Mouse (Mus musculus): ENCODE data around the gene Umps. TPM values are rescaled to one million over a fixed set of nuclear protein-coding genes. Genes with fewer than 3 reads are reported as not detected.

Umps gene
- polyA plus RNA-seq, 2 experiments = 31.7 to 50.6 TPM

GRCm38 (mm10) chr16:33985372-33985771, 18.5 kb upstream of the Umps start:
- no peak for ATAC-seq (ENCODE audit: low FRiP score, low read depth)
- Histone ChIP-seq H3K9ac (ENCODE audit: low read depth, low read length, severe bottlenecking) (no peak overlapping the region), H3K9me3 (ENCODE audit: control insufficient read depth, low read length) (no peaks in the 10 kb centered on the region), H3K4me2 (replicated peaks; ENCODE audit: low read depth, low read length, severe bottlenecking) (no peak overlapping the region), H3K4me3 (replicated peaks; ENCODE audit: low read length) (no peak overlapping the region), H3K36me3 (ENCODE audit: control insufficient read depth, insufficient read depth, low read length) (no peaks in the 10 kb centered on the region), H3K4me1 (ENCODE audit: control insufficient read depth, insufficient read depth, low read length) (no peaks in the 10 kb centered on the region), H3K27ac (replicated peaks; ENCODE audit: low read depth, low read length) (no peak overlapping the region), H3K27me3 (ENCODE audit: control insufficient read depth, insufficient read depth, low read length) (no peaks in the 10 kb centered on the region)
- no peak for DNase-seq (ENCODE audit: low spot score)
- TF ChIP-seq POLR2A (IDR thresholded peaks at IDR 0.05; ENCODE audit: borderline replicate concordance, extremely low read depth, insufficient read depth, insufficient read length) = no peak
- WGBS = 90% methylated on average over 6 of the region's 6 CpGs

GRCm38 (mm10) chr16:33983712-33984111, 16.9 kb upstream of the Umps start:
- no peak for DNase-seq (ENCODE audit: low spot score)
- Histone ChIP-seq H3K9me3 (ENCODE audit: control insufficient read depth, low read length) (no peaks in the 10 kb centered on the region), H3K4me1 (ENCODE audit: control insufficient read depth, insufficient read depth, low read length) (no peaks in the 10 kb centered on the region), H3K36me3 (ENCODE audit: control insufficient read depth, insufficient read depth, low read length) (no peaks in the 10 kb centered on the region), H3K9ac (ENCODE audit: low read depth, low read length, severe bottlenecking) (no peak overlapping the region), H3K27me3 (ENCODE audit: control insufficient read depth, insufficient read depth, low read length) (no peaks in the 10 kb centered on the region), H3K4me3 (replicated peaks; ENCODE audit: low read length) (no peak overlapping the region), H3K27ac (replicated peaks; ENCODE audit: low read depth, low read length) (no peak overlapping the region), H3K4me2 (replicated peaks; ENCODE audit: low read depth, low read length, severe bottlenecking) (no peak overlapping the region)
- ATAC-seq (ENCODE audit: low FRiP score, low read depth) = no peak
- over 99% methylated on average over 6 of the region's 6 CpGs for WGBS
- no peak for TF ChIP-seq POLR2A (IDR thresholded peaks at IDR 0.05; ENCODE audit: borderline replicate concordance, extremely low read depth, insufficient read depth, insufficient read length)

- no peak for ATAC-seq (ENCODE audit: low FRiP score, low read depth)
- no peaks in the 10 kb centered on the region for H3K27me3 ChIP-seq (ENCODE audit: control insufficient read depth, insufficient read depth, low read length)
- no peak overlapping the region for H3K4me2 ChIP-seq (replicated peaks; ENCODE audit: low read depth, low read length, severe bottlenecking)
- no peak overlapping the region for H3K4me3 ChIP-seq (replicated peaks; ENCODE audit: low read length)
- DNase-seq (ENCODE audit: low spot score) = no peak
- TF ChIP-seq POLR2A (IDR thresholded peaks at IDR 0.05; ENCODE audit: borderline replicate concordance, extremely low read depth, insufficient read depth, insufficient read length) = no peak
- no peak overlapping the region for H3K27ac ChIP-seq (replicated peaks; ENCODE audit: low read depth, low read length)
- no peaks in the 10 kb centered on the region for H3K36me3 ChIP-seq (ENCODE audit: control insufficient read depth, insufficient read depth, low read length)
- H3K4me1 ChIP-seq (ENCODE audit: control insufficient read depth, insufficient read depth, low read length) = no peaks in the 10 kb centered on the region
- no peak overlapping the region for H3K9ac ChIP-seq (ENCODE audit: low read depth, low read length, severe bottlenecking)
- H3K9me3 ChIP-seq (ENCODE audit: control insufficient read depth, low read length) = no peaks in the 10 kb centered on the region
- WGBS = 88% methylated on average over 2 of the region's 2 CpGs
Measured at GRCm38 (mm10) chr16:33979855-33980254, 13.0 kb upstream of the Umps start.

GRCm38 (mm10) chr16:33967283-33967640, 424 bp upstream of the Umps start:
- no peak for DNase-seq (ENCODE audit: low spot score)
- 45% methylated on average over 2 of the region's 2 CpGs for WGBS

DNA sequence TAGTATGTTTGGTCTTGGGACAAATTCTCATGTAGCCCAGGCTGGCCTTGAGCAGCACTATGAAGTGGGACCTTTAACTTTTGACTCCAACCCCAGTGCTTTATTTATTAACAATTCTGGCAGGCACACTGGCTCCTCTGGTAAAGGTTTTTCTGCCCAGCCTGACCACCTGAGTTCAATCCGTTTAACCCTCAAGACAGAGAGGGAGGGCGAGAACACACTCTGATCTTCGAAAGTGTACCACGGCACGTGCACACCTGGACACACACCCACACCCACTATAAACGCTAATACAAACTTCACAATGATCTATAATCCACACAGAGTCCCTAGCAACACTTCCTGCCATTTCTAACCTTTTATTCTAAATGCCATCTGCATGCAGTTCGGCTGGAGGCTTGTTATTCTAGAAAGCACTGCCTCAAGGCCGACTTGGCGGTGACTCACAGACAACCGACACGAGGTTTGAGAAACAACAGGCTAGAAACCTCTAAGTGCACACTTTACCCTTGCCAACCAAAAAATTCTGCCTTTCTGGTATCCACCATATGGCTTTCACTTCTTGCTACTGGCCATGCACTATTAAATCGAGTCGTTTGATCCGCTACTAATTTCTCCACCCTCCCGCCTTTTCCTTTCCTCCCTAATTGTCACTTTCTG, 830 bp downstream of the Umps start:
- DNase-seq (ENCODE audit: low spot score) (no peak), ATAC-seq (ENCODE audit: low FRiP score, low read depth) (0 out of 2 replicates have a peak, but pooled peaks have one; percentile 4)
- H3K9ac ChIP-seq (ENCODE audit: low read depth, low read length, severe bottlenecking) = peak overlapping the region; percentile 74
- no peak for TF ChIP-seq POLR2A (IDR thresholded peaks at IDR 0.05; ENCODE audit: borderline replicate concordance, extremely low read depth, insufficient read depth, insufficient read length)
- no peaks in the 10 kb centered on the region for H3K9me3 ChIP-seq (ENCODE audit: control insufficient read depth, low read length)
- 7% methylated on average over 15 of the region's 15 CpGs for WGBS
- peak overlapping the region; percentile 68 for H3K4me3 ChIP-seq (replicated peaks; ENCODE audit: low read length)
- H3K27ac ChIP-seq (replicated peaks; ENCODE audit: low read depth, low read length) = peak overlapping the region; percentile 61
- H3K27me3 ChIP-seq (ENCODE audit: control insufficient read depth, insufficient read depth, low read length) = no peaks in the 10 kb centered on the region
- H3K4me2 ChIP-seq (replicated peaks; ENCODE audit: low read depth, low read length, severe bottlenecking) = peak overlapping the region; percentile 57
- H3K4me1 ChIP-seq (ENCODE audit: control insufficient read depth, insufficient read depth, low read length) = peaks cover 11% of the 10 kb centered on the region
- peaks cover 25% of the 10 kb centered on the region for H3K36me3 ChIP-seq (ENCODE audit: control insufficient read depth, insufficient read depth, low read length)

More at GRCm38 (mm10) chr16:33967283-33967640, 424 bp upstream of the Umps start:
- Histone ChIP-seq H3K9me3 (ENCODE audit: control insufficient read depth, low read length) (no peaks in the 10 kb centered on the region), H3K9ac (ENCODE audit: low read depth, low read length, severe bottlenecking) (peak overlapping the region; percentile 74), H3K4me2 (replicated peaks; ENCODE audit: low read depth, low read length, severe bottlenecking) (peak overlapping the region; percentile 57), H3K4me1 (ENCODE audit: control insufficient read depth, insufficient read depth, low read length) (peaks cover 11% of the 10 kb centered on the region), H3K27ac (replicated peaks; ENCODE audit: low read depth, low read length) (peak overlapping the region; percentile 35), H3K36me3 (ENCODE audit: control insufficient read depth, insufficient read depth, low read length) (peaks cover 12% of the 10 kb centered on the region), H3K27me3 (ENCODE audit: control insufficient read depth, insufficient read depth, low read length) (no peaks in the 10 kb centered on the region), H3K4me3 (replicated peaks; ENCODE audit: low read length) (peak overlapping the region; percentile 68)
- no peak for TF ChIP-seq POLR2A (IDR thresholded peaks at IDR 0.05; ENCODE audit: borderline replicate concordance, extremely low read depth, insufficient read depth, insufficient read length)
- ATAC-seq (ENCODE audit: low FRiP score, low read depth) = no peak

Data from limb, embryonic 14.5 days (tissue).